Mouse (Mus musculus): ENCODE measurements around the gene Slc16a1. TPM values are rescaled to one million over a fixed set of nuclear protein-coding genes. Genes with fewer than 3 reads are reported as not detected.
"Not testable (repeated sequence)": the region's sequence is repeated elsewhere in the genome, so short reads cannot be mapped to it uniquely, and the experiment has no call there.

Gene Slc16a1
- polyA plus RNA-seq, 1 experiment from 2014 or later: 17.8 TPM

- Histone ChIP-seq H3K4me3 (replicated peaks; ENCODE audit: low read length) (no peak overlapping the region), H3K36me3 (ENCODE audit: control insufficient read depth, insufficient read depth) (no peaks in the 10 kb centered on the region), H3K9me3 (ENCODE audit: control insufficient read depth, low read length) (no peaks in the 10 kb centered on the region), H3K9ac (replicated peaks; ENCODE audit: low read depth, low read length) (no peak overlapping the region), H3K27ac (ENCODE audit: low read length) (no peak overlapping the region), H3K4me1 (replicated peaks; ENCODE audit: control insufficient read depth, insufficient read depth, low read length) (peaks cover 5% of the 10 kb centered on the region; the same call in 1 of the 2 replicates), H3K4me2 (ENCODE audit: low read length) (no peak overlapping the region), H3K27me3 (replicated peaks; ENCODE audit: control insufficient read depth, insufficient read depth, low read length) (no peaks in the 10 kb centered on the region)
- WGBS: 55% methylated on average over 8 of the region's 8 CpGs
- no peak for ATAC-seq
These were observed 40.4 kb downstream of the Slc16a1 start for GRCm38 (mm10) chr3:104678826-104679225.

- Histone ChIP-seq H3K27ac (ENCODE audit: low read length) (no peak overlapping the region), H3K36me3 (ENCODE audit: control insufficient read depth, insufficient read depth) (no peaks in the 10 kb centered on the region), H3K9me3 (ENCODE audit: control insufficient read depth, low read length) (no peaks in the 10 kb centered on the region), H3K4me1 (replicated peaks; ENCODE audit: control insufficient read depth, insufficient read depth, low read length) (no peaks in the 10 kb centered on the region), H3K4me2 (ENCODE audit: low read length) (no peak overlapping the region), H3K4me3 (replicated peaks; ENCODE audit: low read length) (no peak overlapping the region), H3K9ac (replicated peaks; ENCODE audit: low read depth, low read length) (no peak overlapping the region), H3K27me3 (replicated peaks; ENCODE audit: control insufficient read depth, insufficient read depth, low read length) (no peaks in the 10 kb centered on the region)
- WGBS: 57% methylated on average over 11 of the region's 11 CpGs
- peak; percentile 79 for ATAC-seq
These were observed 44.4 kb downstream of the Slc16a1 start for GRCm38 (mm10) chr3:104682671-104683504.

GRCm38 (mm10) chr3:104700751-104701335, 62.4 kb downstream of the Slc16a1 start:
- no peak overlapping the region for H3K27ac ChIP-seq (ENCODE audit: low read length)
- no peak overlapping the region for H3K4me2 ChIP-seq (ENCODE audit: low read length)
- no peaks in the 10 kb centered on the region for H3K4me1 ChIP-seq (replicated peaks; ENCODE audit: control insufficient read depth, insufficient read depth, low read length)
- no peak overlapping the region for H3K4me3 ChIP-seq (replicated peaks; ENCODE audit: low read length)
- H3K36me3 ChIP-seq (ENCODE audit: control insufficient read depth, insufficient read depth): no peaks in the 10 kb centered on the region
- no peak overlapping the region for H3K9ac ChIP-seq (replicated peaks; ENCODE audit: low read depth, low read length)
- H3K27me3 ChIP-seq (replicated peaks; ENCODE audit: control insufficient read depth, insufficient read depth, low read length): no peaks in the 10 kb centered on the region
- peak; percentile 84 for ATAC-seq
- H3K9me3 ChIP-seq (ENCODE audit: control insufficient read depth, low read length): no peaks in the 10 kb centered on the region
- WGBS: 7% methylated on average over 23 of the region's 23 CpGs

GRCm38 (mm10) chr3:104701761-104702160, 63.3 kb downstream of the Slc16a1 start:
- no peak overlapping the region for H3K4me2 ChIP-seq (ENCODE audit: low read length)
- H3K4me1 ChIP-seq (replicated peaks; ENCODE audit: control insufficient read depth, insufficient read depth, low read length): no peaks in the 10 kb centered on the region
- ATAC-seq: no peak
- H3K27me3 ChIP-seq (replicated peaks; ENCODE audit: control insufficient read depth, insufficient read depth, low read length): no peaks in the 10 kb centered on the region
- WGBS: 83% methylated on average over 1 of the region's 1 CpGs
- H3K4me3 ChIP-seq (replicated peaks; ENCODE audit: low read length): no peak overlapping the region
- H3K27ac ChIP-seq (ENCODE audit: low read length): no peak overlapping the region
- no peak overlapping the region for H3K9ac ChIP-seq (replicated peaks; ENCODE audit: low read depth, low read length)
- no peaks in the 10 kb centered on the region for H3K36me3 ChIP-seq (ENCODE audit: control insufficient read depth, insufficient read depth)
- no peaks in the 10 kb centered on the region for H3K9me3 ChIP-seq (ENCODE audit: control insufficient read depth, low read length)

GRCm38 (mm10) chr3:104703941-104704340, 65.5 kb downstream of the Slc16a1 start:
- Histone ChIP-seq H3K36me3 (ENCODE audit: control insufficient read depth, insufficient read depth) (no peaks in the 10 kb centered on the region), H3K9ac (replicated peaks; ENCODE audit: low read depth, low read length) (no peak overlapping the region), H3K27me3 (replicated peaks; ENCODE audit: control insufficient read depth, insufficient read depth, low read length) (no peaks in the 10 kb centered on the region), H3K9me3 (ENCODE audit: control insufficient read depth, low read length) (no peaks in the 10 kb centered on the region), H3K4me2 (ENCODE audit: low read length) (no peak overlapping the region), H3K4me3 (replicated peaks; ENCODE audit: low read length) (no peak overlapping the region), H3K4me1 (replicated peaks; ENCODE audit: control insufficient read depth, insufficient read depth, low read length) (0 out of 2 replicates have a peak, but pooled peaks cover 2% of the 10 kb centered on the region), H3K27ac (ENCODE audit: low read length) (no peak overlapping the region)
- ATAC-seq: no peak
- WGBS: 89% methylated on average over 4 of the region's 4 CpGs

- no peak overlapping the region for H3K27ac ChIP-seq (ENCODE audit: low read length)
- no peak overlapping the region for H3K4me2 ChIP-seq (ENCODE audit: low read length)
- no peaks in the 10 kb centered on the region for H3K27me3 ChIP-seq (replicated peaks; ENCODE audit: control insufficient read depth, insufficient read depth, low read length)
- ATAC-seq: no peak
- 89% methylated on average over 2 of the region's 2 CpGs for WGBS
- H3K9me3 ChIP-seq (ENCODE audit: control insufficient read depth, low read length): no peaks in the 10 kb centered on the region
- no peak overlapping the region for H3K4me3 ChIP-seq (replicated peaks; ENCODE audit: low read length)
- no peak overlapping the region for H3K9ac ChIP-seq (replicated peaks; ENCODE audit: low read depth, low read length)
- H3K4me1 ChIP-seq (replicated peaks; ENCODE audit: control insufficient read depth, insufficient read depth, low read length): 0 out of 2 replicates have a peak, but pooled peaks cover 2% of the 10 kb centered on the region
- H3K36me3 ChIP-seq (ENCODE audit: control insufficient read depth, insufficient read depth): no peaks in the 10 kb centered on the region
These were observed 68.0 kb downstream of the Slc16a1 start for GRCm38 (mm10) chr3:104706446-104706845.

GRCm38 (mm10) chr3:104706951-104707771, 68.7 kb downstream of the Slc16a1 start:
- H3K4me2 ChIP-seq (ENCODE audit: low read length); H3K4me3 ChIP-seq (replicated peaks; ENCODE audit: low read length); H3K27ac ChIP-seq (ENCODE audit: low read length); H3K9ac ChIP-seq (replicated peaks; ENCODE audit: low read depth, low read length); H3K4me1 ChIP-seq (replicated peaks; ENCODE audit: control insufficient read depth, insufficient read depth, low read length); H3K27me3 ChIP-seq (replicated peaks; ENCODE audit: control insufficient read depth, insufficient read depth, low read length); H3K9me3 ChIP-seq (ENCODE audit: control insufficient read depth, low read length); H3K36me3 ChIP-seq (ENCODE audit: control insufficient read depth, insufficient read depth): not testable (repeated sequence)
- 74% methylated on average over 6 of the region's 6 CpGs for WGBS
- ATAC-seq: peak; percentile 45; the same call in 1 of the 2 replicates

GRCm38 (mm10) chr3:104707772-104708144, 69.3 kb downstream of the Slc16a1 start:
- peak; percentile 28; the same call in 1 of the 2 replicates for ATAC-seq

More at GRCm38 (mm10) chr3:104707772-104708144, 69.3 kb downstream of the Slc16a1 start:
- H3K27ac ChIP-seq (ENCODE audit: low read length); H3K27me3 ChIP-seq (replicated peaks; ENCODE audit: control insufficient read depth, insufficient read depth, low read length); H3K4me2 ChIP-seq (ENCODE audit: low read length); H3K9me3 ChIP-seq (ENCODE audit: control insufficient read depth, low read length); H3K36me3 ChIP-seq (ENCODE audit: control insufficient read depth, insufficient read depth); H3K4me1 ChIP-seq (replicated peaks; ENCODE audit: control insufficient read depth, insufficient read depth, low read length); H3K9ac ChIP-seq (replicated peaks; ENCODE audit: low read depth, low read length); H3K4me3 ChIP-seq (replicated peaks; ENCODE audit: low read length): not testable (repeated sequence)
- WGBS: 93% methylated on average over 1 of the region's 1 CpGs

Measured in forebrain, embryonic 16.5 days (tissue).